Mouse (Mus musculus): ENCODE measurements around the gene Zbtb17.

- TF ChIP-seq POLR2A (IDR thresholded peaks at IDR 0.05; ENCODE audit: insufficient read depth, low read length), result no peak
- no peak for TF ChIP-seq CTCF (IDR thresholded peaks at IDR 0.05; ENCODE audit: low read depth, low read length)
- TF ChIP-seq EP300 (IDR thresholded peaks at IDR 0.05; ENCODE audit: insufficient read depth, low read depth, low read length), result no peak
These were observed 23.0 kb upstream of the Zbtb17 start for GRCm38 (mm10) chr4:141421423-141421822.

Data from ES-Bruce4 (cell line).